Mouse (Mus musculus) A20 (cell line): ENCODE measurements around the gene Hs2st1.

ENCODE experiments used
- DNase-seq: peaks from one replicate; pipeline ENCODE4 v3.0.0-alpha.2; 2011; ENCODE audit warnings: low read depth, low spot score

Gene Hs2st1

DNA sequence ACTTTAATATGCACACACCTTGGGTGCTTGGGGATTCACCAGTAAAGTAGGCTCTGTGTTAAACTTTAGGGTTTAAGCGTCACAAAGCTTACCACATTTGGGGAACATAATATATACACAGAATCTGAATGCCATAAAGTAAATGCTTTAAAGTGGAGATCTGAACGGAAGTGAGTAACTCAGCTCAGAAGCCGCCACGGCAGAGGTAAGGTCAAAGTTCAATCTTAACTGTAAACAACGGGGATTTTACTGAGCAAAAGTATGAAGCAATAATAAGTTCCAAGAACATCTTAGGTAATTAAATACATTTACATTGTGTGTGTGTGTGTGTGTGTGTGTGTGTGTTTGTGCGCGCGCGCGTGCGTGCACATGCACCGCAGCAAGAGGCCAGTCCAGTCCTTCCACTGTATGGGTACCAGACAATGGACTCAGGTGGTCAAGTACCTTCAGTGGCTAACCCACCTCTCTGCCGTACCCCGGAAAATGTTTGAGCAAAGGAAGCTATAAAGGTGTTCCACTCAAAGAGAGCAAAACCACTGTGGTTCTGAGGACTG lies 123.8 kb downstream of the Hs2st1 start:
- no peak for DNase-seq

GRCm38 (mm10) chr3:144437871-144438398 lies 132.0 kb downstream of the Hs2st1 start:
- DNase-seq, result no peak

- no peak for DNase-seq
These were observed 133.9 kb downstream of the Hs2st1 start for GRCm38 (mm10) chr3:144436076-144436475.

- DNase-seq, result no peak
These were observed 134.7 kb downstream of the Hs2st1 start for GRCm38 (mm10) chr3:144435281-144435680.

- no peak for DNase-seq
These were observed 135.7 kb downstream of the Hs2st1 start for GRCm38 (mm10) chr3:144434276-144434675.

DNA sequence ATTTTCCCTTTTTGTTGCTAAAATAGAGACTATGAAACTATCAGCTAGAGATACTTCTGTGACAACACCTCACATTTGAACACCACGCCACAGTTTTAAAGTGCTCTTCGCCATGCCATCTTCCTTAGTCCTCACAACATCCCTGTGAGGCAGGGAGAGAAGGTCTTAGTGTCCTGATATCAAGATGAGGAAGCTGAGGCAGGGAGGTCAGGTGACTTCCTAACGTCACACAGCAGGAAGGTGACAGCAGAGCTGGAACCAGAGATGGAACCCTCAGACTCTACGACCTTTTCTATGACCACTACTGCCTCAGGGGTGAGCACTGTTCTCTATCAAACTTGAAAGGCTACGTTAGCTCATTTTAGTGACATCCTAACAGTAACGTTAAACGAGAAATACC lies 136.9 kb downstream of the Hs2st1 start:
- no peak for DNase-seq

- DNase-seq, result no peak
These were observed 137.8 kb downstream of the Hs2st1 start for GRCm38 (mm10) chr3:144432143-144432577.

GRCm38 (mm10) chr3:144428514-144429431 lies 141.2 kb downstream of the Hs2st1 start:
- no peak for DNase-seq

- DNase-seq, result no peak
These were observed 144.9 kb downstream of the Hs2st1 start for GRCm38 (mm10) chr3:144425041-144425448.

GRCm38 (mm10) chr3:144421404-144422180 lies 148.4 kb downstream of the Hs2st1 start:
- DNase-seq, result peak; percentile 43

DNA sequence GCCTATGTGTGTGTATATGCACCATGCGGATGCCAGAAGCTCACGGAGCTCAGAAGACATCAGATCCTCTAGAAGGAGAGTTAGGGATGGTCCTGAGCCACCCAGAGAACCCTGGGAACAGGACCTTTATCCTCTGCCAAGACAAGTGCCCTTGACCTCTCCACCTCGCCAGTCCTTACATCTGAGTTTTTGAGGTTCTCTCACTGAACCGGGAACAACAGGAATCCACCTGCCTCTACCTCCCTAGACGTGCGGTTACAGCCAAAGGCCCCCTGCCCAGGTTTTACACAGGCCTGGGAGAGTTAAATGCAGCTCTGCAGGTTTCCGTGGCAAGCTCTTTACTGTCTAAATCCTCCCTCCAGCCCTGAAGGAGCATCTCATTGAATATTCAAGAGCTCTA lies 156.2 kb downstream of the Hs2st1 start:
- DNase-seq, result no peak

- DNase-seq, result peak; percentile 80
These were observed 157.3 kb downstream of the Hs2st1 start for GRCm38 (mm10) chr3:144412538-144413272.

DNA sequence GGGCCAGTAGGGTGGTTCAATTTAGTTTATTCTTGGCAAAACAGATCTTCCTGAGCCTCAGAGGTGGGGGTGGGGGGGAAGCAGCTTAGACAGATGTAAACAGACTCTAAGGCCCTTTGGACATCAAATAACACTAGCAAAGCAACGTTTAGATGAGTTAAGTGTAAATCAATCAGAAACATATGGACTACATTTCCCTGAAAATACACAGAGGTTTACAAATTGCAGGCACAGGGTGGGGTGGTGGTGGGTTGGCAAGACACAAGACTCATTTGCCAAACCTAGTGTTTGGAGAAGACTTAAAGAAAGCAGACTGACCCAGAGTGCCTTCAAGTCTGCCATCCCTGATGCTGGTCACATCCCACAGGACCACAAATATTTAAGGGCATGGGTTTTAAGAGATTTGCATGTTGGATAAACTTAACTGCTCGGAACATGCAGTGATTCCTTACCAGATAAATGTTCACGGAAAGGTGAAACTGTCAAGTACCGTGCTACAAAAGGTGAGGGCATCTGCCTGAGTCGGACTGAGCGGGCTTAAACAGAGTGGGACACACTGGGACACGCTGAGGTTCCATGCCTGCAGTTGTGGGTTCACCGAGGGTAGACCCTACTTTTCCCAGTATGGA lies 158.2 kb downstream of the Hs2st1 start:
- DNase-seq, result peak; percentile 19

GRCm38 (mm10) chr3:144411051-144411542 lies 158.9 kb downstream of the Hs2st1 start:
- peak; percentile 86 for DNase-seq

DNA sequence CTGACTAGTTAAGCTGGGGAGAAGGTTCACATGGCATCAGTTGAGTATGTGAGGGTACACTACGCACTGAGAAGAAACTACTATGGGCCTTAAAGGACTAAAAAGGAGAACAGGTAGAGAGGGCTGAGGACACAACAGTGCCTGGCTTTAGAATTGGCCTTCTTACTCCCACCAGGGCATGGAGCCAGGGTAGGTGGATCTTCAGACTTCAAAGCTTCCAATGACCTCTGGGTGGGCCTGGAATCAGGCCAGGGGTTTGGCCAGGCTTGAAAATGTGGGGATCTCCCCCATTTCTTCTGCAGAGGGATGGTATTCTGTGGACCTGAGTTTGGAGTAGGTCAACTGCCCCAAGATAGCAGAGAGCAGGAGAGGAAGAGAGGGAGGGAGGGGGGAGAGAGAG lies 161.0 kb downstream of the Hs2st1 start:
- no peak for DNase-seq

- DNase-seq, result no peak
These were observed 164.7 kb downstream of the Hs2st1 start for GRCm38 (mm10) chr3:144405331-144405730.

GRCm38 (mm10) chr3:144401292-144401691 lies 168.7 kb downstream of the Hs2st1 start:
- DNase-seq, result peak; percentile 26

DNA sequence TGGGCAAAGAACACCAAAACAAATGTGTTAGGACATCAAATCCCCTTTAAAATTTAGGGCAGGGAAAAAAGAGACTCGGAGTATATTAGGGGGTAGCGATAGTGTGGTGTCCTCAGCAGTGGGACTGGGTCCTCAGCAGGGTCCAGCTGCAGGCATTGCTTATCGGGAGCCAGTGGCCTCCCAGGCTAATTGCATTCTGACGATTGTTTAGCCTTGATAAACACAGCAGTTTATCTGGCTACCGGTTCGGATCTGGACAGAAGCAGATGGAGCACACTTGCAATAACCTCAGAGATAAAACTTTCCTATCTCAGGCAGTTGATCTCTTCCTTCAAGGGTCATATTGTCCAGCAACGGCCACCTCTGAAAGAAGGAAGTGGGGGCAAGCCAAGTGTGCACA lies 169.1 kb downstream of the Hs2st1 start:
- DNase-seq, result no peak

- no peak for DNase-seq
These were observed 169.6 kb downstream of the Hs2st1 start for GRCm38 (mm10) chr3:144400374-144400773.

DNA sequence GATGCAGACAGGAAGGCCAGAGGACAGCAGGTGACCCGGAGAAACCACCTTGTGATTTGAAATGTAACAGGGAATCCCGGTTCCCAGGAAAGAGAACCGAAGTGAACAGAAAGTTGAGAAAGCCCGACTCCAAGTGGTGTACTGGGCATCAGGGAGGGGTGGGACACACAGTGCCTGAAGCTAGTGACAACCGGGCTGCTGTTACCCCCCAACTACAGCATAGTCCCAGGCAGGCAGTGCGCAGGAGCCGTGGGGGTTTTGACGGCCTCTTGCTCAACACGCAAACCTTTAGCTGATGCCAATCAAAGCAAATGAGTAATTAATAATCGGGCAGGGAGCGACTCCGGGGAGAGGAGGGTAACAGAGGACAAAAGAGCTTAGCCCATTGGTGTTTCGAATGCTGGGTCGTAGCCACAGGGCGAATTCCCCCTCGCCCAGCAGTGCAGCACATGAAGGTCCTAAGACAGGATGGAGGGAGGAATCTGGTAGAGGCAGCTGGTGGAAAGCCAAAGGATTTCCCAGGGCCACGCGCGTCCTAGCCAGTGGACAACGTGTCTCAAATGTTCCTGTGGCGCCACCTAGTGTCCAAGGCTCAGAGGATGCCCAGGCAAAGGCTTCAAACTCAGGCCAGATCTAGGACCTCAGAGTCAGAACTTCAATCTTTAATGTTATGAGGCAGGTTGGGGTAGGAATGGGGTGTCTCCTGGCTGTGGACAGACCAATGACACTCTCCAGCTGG lies 170.5 kb downstream of the Hs2st1 start:
- peak; percentile 76 for DNase-seq
